ENCODE assay signal across 14 mouse cellular contexts in the genomic region with DNA sequence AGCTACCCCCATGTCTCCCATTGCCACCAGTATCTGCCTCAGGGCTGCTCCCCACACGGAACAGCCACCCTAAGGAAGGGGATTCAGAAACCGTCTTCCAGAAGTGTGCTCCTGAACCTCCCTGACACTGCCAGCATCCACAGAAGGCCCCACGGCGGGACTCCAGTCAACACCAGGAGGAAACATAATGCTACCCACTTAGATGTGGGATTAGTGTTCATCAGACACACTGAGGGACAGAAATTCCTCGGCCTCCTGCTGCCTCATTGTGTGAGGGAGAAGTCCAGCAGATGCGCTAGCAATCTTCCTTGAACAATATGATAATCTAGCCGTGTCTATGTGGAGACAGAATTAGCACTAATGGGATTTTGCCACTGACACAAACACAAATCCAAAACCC.
"Had no signal": no experiment of that assay in that cellular context is flagged by ENCODE, and none has a peak within 500 bp of the region (broad histone marks: within the 10 kb centered on the region; RNA-seq: fewer than 3 reads in every experiment).

No protein-coding gene starts in this region.

- ATAC-seq: lung, postnatal 0 days had no signal

- H3K9ac ChIP-seq: liver, embryonic 15.5 days; neural tube, embryonic 12.5 days; stomach, embryonic 15.5 days had no signal

- H3K4me3 ChIP-seq: layer of hippocampus, adult 2 months; limb, embryonic 10.5 days; liver, embryonic 15.5 days; neural tube, embryonic 12.5 days; stomach, embryonic 15.5 days had no signal

- H3K4me2 ChIP-seq: liver, embryonic 11.5 days; liver, embryonic 15.5 days; neural tube, embryonic 12.5 days; stomach, embryonic 15.5 days had no signal

- H3K9me3 ChIP-seq: limb, embryonic 10.5 days; liver, embryonic 15.5 days; neural tube, embryonic 12.5 days; stomach, embryonic 15.5 days had no signal

- H3K27ac ChIP-seq: layer of hippocampus, adult 2 months; limb, embryonic 10.5 days; liver, embryonic 15.5 days; neural tube, embryonic 12.5 days; stomach, embryonic 15.5 days had no signal

- H3K36me3 ChIP-seq: limb, embryonic 10.5 days; liver, embryonic 15.5 days; neural tube, embryonic 12.5 days; stomach, embryonic 15.5 days had no signal

- H3K27me3 ChIP-seq: liver, embryonic 15.5 days; neural tube, embryonic 12.5 days; stomach, embryonic 15.5 days had no signal

- DNase-seq: kidney, postnatal 10 days; kidney, postnatal 4 days; lung, adult 2 months; lung, postnatal 36 days; right cerebral cortex, postnatal 14 days; thymus, adult 2 months; thymus, postnatal 36 days had no signal

- H3K4me1 ChIP-seq: liver, embryonic 15.5 days; neural tube, embryonic 12.5 days; stomach, embryonic 15.5 days had no signal
